Comparison of ENCODE assay signal across 24 mouse cellular contexts in genomic region chr14:122073422-122073821, GRCm38 (mm10). TPM values are rescaled to one million over a fixed set of nuclear protein-coding genes. Genes with fewer than 3 reads are reported as not detected.
DNase-seq lines count a peak whose midpoint lies in the region; TF ChIP-seq lines count a peak whose summit lies in the region.
"Had no signal": no experiment of that assay in that cellular context is flagged by ENCODE, and none has a peak within 500 bp of the region (broad histone marks: within the 10 kb centered on the region; RNA-seq: fewer than 3 reads in every experiment).

No protein-coding gene starts in this region.

- H3K9ac ChIP-seq in CH12.LX (ENCODE audit: insufficient read depth, low read depth): peak overlapping the region; percentile 75
- H3K9ac ChIP-seq: forebrain, embryonic 12.5 days; hindbrain, embryonic 15.5 days; limb, embryonic 12.5 days; liver, embryonic 14.5 days; midbrain, embryonic 15.5 days had no signal

- no peak for TF ChIP-seq CTCF in CH12.LX (conservative IDR thresholded peaks at IDR 0.05 in 1 of 2, IDR thresholded peaks at IDR 0.05 in 1 of 2; ENCODE audit: low read depth in 2 of 2, low read length in 2 of 2)

- peaks cover 27 to 92% of the 10 kb centered on the region in 2 experiments for H3K4me1 ChIP-seq in CH12.LX (ENCODE audit: control insufficient read depth in 1 of 2, insufficient read depth in 2 of 2)
- H3K4me1 ChIP-seq: forebrain, embryonic 12.5 days; hindbrain, embryonic 15.5 days; limb, embryonic 12.5 days; midbrain, embryonic 15.5 days had no signal

- H3K27me3 ChIP-seq in CH12.LX (replicated peaks): no peaks in the 10 kb centered on the region
- H3K27me3 ChIP-seq: forebrain, embryonic 12.5 days; hindbrain, embryonic 15.5 days; limb, embryonic 12.5 days; midbrain, embryonic 15.5 days had no signal

- no peaks in the 10 kb centered on the region for H3K9me3 ChIP-seq in CH12.LX (replicated peaks; ENCODE audit: low read length)
- H3K9me3 ChIP-seq: forebrain, embryonic 12.5 days; hindbrain, embryonic 15.5 days; limb, embryonic 12.5 days; midbrain, embryonic 15.5 days had no signal

- peak overlapping the region; percentile 95 for H3K27ac ChIP-seq in CH12.LX (ENCODE audit: insufficient read depth, low read depth)
- H3K27ac ChIP-seq: forebrain, embryonic 12.5 days; hindbrain, embryonic 15.5 days; kidney, postnatal 0 days; limb, embryonic 12.5 days; liver, embryonic 14.5 days; midbrain, embryonic 15.5 days had no signal

- TF ChIP-seq EP300 in CH12.LX (IDR thresholded peaks at IDR 0.05; ENCODE audit: low read length): peak; percentile 88

- TF ChIP-seq POLR2A in CH12.LX (IDR thresholded peaks at IDR 0.05; ENCODE audit: low read depth, low read length): no peak

- TF ChIP-seq RAD21 in CH12.LX (IDR thresholded peaks at IDR 0.05; ENCODE audit: low read depth, low read length): no peak

- peak overlapping the region; percentile 80 for H3K4me2 ChIP-seq in CH12.LX (ENCODE audit: insufficient read depth, low read depth, poor library complexity, severe bottlenecking)
- H3K4me2 ChIP-seq: forebrain, embryonic 12.5 days; heart, embryonic 11.5 days; hindbrain, embryonic 15.5 days; limb, embryonic 12.5 days; midbrain, embryonic 15.5 days had no signal

- dilution Hi-C loops in CH12.LX (cut with MboI; ENCODE audit: extremely low pct_ligation_motif_present, extremely low pct_unique_long_range_greater_than_20kb, low sequenced_read_pairs): no loop called here

- no peaks in the 10 kb centered on the region for H3K36me3 ChIP-seq in CH12.LX (replicated peaks in 1 of 2; ENCODE audit: control insufficient read depth in 1 of 2, insufficient read depth in 1 of 2, low read length in 1 of 2)
- H3K36me3 ChIP-seq: forebrain, embryonic 12.5 days; hindbrain, embryonic 15.5 days; limb, embryonic 12.5 days; midbrain, embryonic 15.5 days had no signal

- H3K79me2 ChIP-seq in CH12.LX (replicated peaks; ENCODE audit: control insufficient read depth, extremely low read depth, insufficient read depth, poor library complexity, severe bottlenecking): no peaks in the 10 kb centered on the region

- in situ Hi-C loops in CH12.LX (cut with MboI; ENCODE audit: low pct_ligation_motif_present, low pct_unique_long_range_greater_than_20kb, low sequenced_read_pairs): loop anchor here (5.0 kb wide), 1 partner anchor 34 kb away; the partner anchor contains the start of gene Tm9sf2

- peak; percentile 42 for DNase-seq in ovary, postnatal 36 days (ENCODE audit: low spot score)
- no peak for DNase-seq in ovary, postnatal 14 days (ENCODE audit: low spot score)
- DNase-seq in CH12.LX (ENCODE audit: extremely low read depth): peak; percentile 81
- DNase-seq in natural killer cell, adult 2 months (ENCODE audit: low spot score in 2 of 2): peak; percentile 70 to 75
- peak; percentile 50 for DNase-seq in thymus, postnatal 4 days
- DNase-seq in cerebellum, adult 9-10 months: no peak
- DNase-seq in yolk sac, embryonic 10.5 days (ENCODE audit: low spot score): no peak
- DNase-seq: adrenal gland, postnatal 36 days; cerebellum, postnatal 14 days; embryo, embryonic 11 days; heart, postnatal 36 days; kidney, adult 11 months had no signal

- no peak overlapping the region for H3K4me3 ChIP-seq in CH12.LX (replicated peaks in 1 of 3; ENCODE audit: low read depth in 2 of 3, low read length in 2 of 3, poor library complexity in 1 of 3)
- H3K4me3 ChIP-seq: forebrain, embryonic 12.5 days; hindbrain, embryonic 15.5 days; limb, embryonic 12.5 days; midbrain, embryonic 15.5 days had no signal

TF ChIP-seq in CH12.LX, 34 proteins besides CTCF, POLR2A, EP300 and RAD21:
- no peak for TF ChIP-seq SMC3 (IDR thresholded peaks at IDR 0.05; ENCODE audit: low read depth, low read length)
- TF ChIP-seq TBP (conservative IDR thresholded peaks at IDR 0.05; ENCODE audit: low read depth, low read length): peak; percentile 77
- no peak for TF ChIP-seq RCOR1 (conservative IDR thresholded peaks at IDR 0.05; ENCODE audit: low read depth, low read length)
- TF ChIP-seq NRF1 (IDR thresholded peaks at IDR 0.05; ENCODE audit: low read depth, low read length): no peak
- no peak for TF ChIP-seq ELF1 (IDR thresholded peaks at IDR 0.05; ENCODE audit: low read depth, low read length)
- no peak for TF ChIP-seq MAX (IDR thresholded peaks at IDR 0.05; ENCODE audit: low read length)
- TF ChIP-seq JUND (conservative IDR thresholded peaks at IDR 0.05; ENCODE audit: low read depth, low read length): no peak
- no peak for TF ChIP-seq NELFE (IDR thresholded peaks at IDR 0.05; ENCODE audit: low read depth, low read length)
- TF ChIP-seq ETS1 (conservative IDR thresholded peaks at IDR 0.05; ENCODE audit: low read depth, low read length): peak; percentile 84
- TF ChIP-seq KAT2A (IDR thresholded peaks at IDR 0.05; ENCODE audit: insufficient replicate concordance, low read length): no peak
- TF ChIP-seq PAX5 (IDR thresholded peaks at IDR 0.05; ENCODE audit: low read length): no peak
- TF ChIP-seq CHD2 (IDR thresholded peaks at IDR 0.05; ENCODE audit: low read length): peak; percentile 41; the same call in 1 of the 2 replicates
- no peak for TF ChIP-seq E2F4 (IDR thresholded peaks at IDR 0.05; ENCODE audit: insufficient replicate concordance, low read depth, low read length)
- TF ChIP-seq MXI1 (IDR thresholded peaks at IDR 0.05; ENCODE audit: low read depth, low read length): peak; percentile 46; the same call in 1 of the 2 replicates
- peak; percentile 83 for TF ChIP-seq ZNF384 (IDR thresholded peaks at IDR 0.05; ENCODE audit: low read depth, low read length)
- no peak for TF ChIP-seq ZKSCAN1 (IDR thresholded peaks at IDR 0.05; ENCODE audit: borderline replicate concordance, low read depth, low read length)
- TF ChIP-seq ZMIZ1 (IDR thresholded peaks at IDR 0.05; ENCODE audit: low read depth, low read length): no peak
- TF ChIP-seq POLR2AphosphoS2 (IDR thresholded peaks at IDR 0.05; ENCODE audit: low read depth, low read length): no peak
- TF ChIP-seq ZC3H11A (IDR thresholded peaks at IDR 0.05; ENCODE audit: low read depth, low read length): no peak
- TF ChIP-seq MAZ (IDR thresholded peaks at IDR 0.05; ENCODE audit: low read depth, low read length): no peak
- TF ChIP-seq MAFK (IDR thresholded peaks at IDR 0.05; ENCODE audit: insufficient replicate concordance, low read length): peak; percentile 86; the same call in 1 of the 2 replicates
- TF ChIP-seq UBTF (IDR thresholded peaks at IDR 0.05; ENCODE audit: low read depth, low read length): no peak
- TF ChIP-seq MEF2A (IDR thresholded peaks at IDR 0.05; ENCODE audit: borderline replicate concordance, low read depth, low read length): peak; percentile 89
- peak; percentile 97 for TF ChIP-seq TCF12 (IDR thresholded peaks at IDR 0.05; ENCODE audit: low read depth, low read length)
- no peak for TF ChIP-seq USF1 (IDR thresholded peaks at IDR 0.05; ENCODE audit: low read depth, low read length)
- TF ChIP-seq SIN3A (IDR thresholded peaks at IDR 0.05; ENCODE audit: low read length): 0 out of 2 replicates have a peak, but pooled peaks have one; percentile 54
- TF ChIP-seq USF2 (conservative IDR thresholded peaks at IDR 0.05; ENCODE audit: low read depth, low read length): no peak
- TF ChIP-seq GABPA (IDR thresholded peaks at IDR 0.05; ENCODE audit: insufficient replicate concordance, low read depth, low read length): no peak
- no peak for TF ChIP-seq CHD1 (IDR thresholded peaks at IDR 0.05; ENCODE audit: low read depth, low read length)
- peak; percentile 84 for TF ChIP-seq IRF4 (IDR thresholded peaks at IDR 0.05; ENCODE audit: low read depth, low read length)
- peak; percentile 9; the same call in 1 of the 2 replicates for TF ChIP-seq JUN (IDR thresholded peaks at IDR 0.05; ENCODE audit: insufficient read depth, low read depth, low read length)
- peak; percentile 45; the same call in 1 of the 2 replicates for TF ChIP-seq BHLHE40 (IDR thresholded peaks at IDR 0.05; ENCODE audit: low read depth, low read length)

RNA-seq across cellular contexts. Expression of gene Tm9sf2, which starts 33.4 kb away (rescaled TPM):
- total RNA-seq in CH12.LX (2012; rRNA removed) (49.2 and 59.6 TPM in 2 replicates), CH12.LX (2014; rRNA removed) (108 and 119 TPM in 2 replicates)
- polyA plus RNA-seq in CH12.LX (2012; ENCODE audit: insufficient read length, low read depth): 73.1 and 85.5 TPM in 2 replicates

RNA-seq across cellular contexts. Expression of gene Timm8a2, which starts 38.9 kb away (rescaled TPM):
- total RNA-seq in CH12.LX (2012; rRNA removed): not detected in 2 replicates
- not detected in 2 replicates for total RNA-seq in CH12.LX (2014; rRNA removed)
- not detected in 2 replicates for polyA plus RNA-seq in CH12.LX (2012; ENCODE audit: insufficient read length, low read depth)
- total RNA-seq: adrenal gland, postnatal 36 days; gastrocnemius, postnatal 4 days; heart, postnatal 36 days; megakaryocyte progenitor cell, adult 5-6 weeks had no signal
- polyA plus RNA-seq: forebrain, embryonic 12.5 days; heart, embryonic 11.5 days; hindbrain, embryonic 15.5 days; kidney, postnatal 0 days; limb, embryonic 12.5 days; liver, embryonic 14.5 days; lung, postnatal 0 days; midbrain, embryonic 15.5 days; neural tube, embryonic 11.5 days; stomach, embryonic 14.5 days had no signal

Comparison
In these comparisons a context has a peak if more than half of its experiments do, and no peak if none do; other contexts are left out.
1. DNase-seq: peak in ovary, postnatal 36 days (single experiment), CH12.LX (single experiment), natural killer cell, adult 2 months (2 of 2) and thymus, postnatal 4 days (single experiment); none in ovary, postnatal 14 days (single experiment), cerebellum, adult 9-10 months (single experiment) and yolk sac, embryonic 10.5 days (single experiment).